Mouse (Mus musculus) MEL (cell line): Measurements from ENCODE around the gene Slc22a23.

ENCODE experiments used
- BHLHE40 ChIP-seq: IDR thresholded peaks from 2 replicates; pipeline ENCODE4 v1.6.1; 2012; ENCODE audit warnings: low read depth, mild to moderate bottlenecking, inconsistent platforms, low read length, improper control_type of control experiment, borderline replicate concordance
- CHD1 ChIP-seq: IDR thresholded peaks from 2 replicates; pipeline ENCODE4 v1.6.1; 2012; ENCODE audit warnings: low read depth, mild to moderate bottlenecking, inconsistent platforms, low read length, improper control_type of control experiment
- CHD2 ChIP-seq: IDR thresholded peaks from 2 replicates; pipeline ENCODE4 v1.6.1; 2011; ENCODE audit warnings: low read length, improper control_type of control experiment
- CTCF ChIP-seq, 3 experiments: IDR thresholded peaks in 2 of 3; conservative IDR thresholded peaks in 1 of 3; 2 replicates each; pipeline ENCODE4 v1.5.1; 2011 to 2012; ENCODE audit warnings: low read length in 3 of 3, low read depth in 2 of 3, mild to moderate bottlenecking in 2 of 3, improper control_type of control experiment in 1 of 3, inconsistent platforms in 1 of 3, mixed read lengths in 1 of 3, moderate library complexity in 1 of 3; ENCODE audit not compliant: control insufficient read depth in 1 of 3, insufficient read depth in 1 of 3, poor library complexity in 1 of 3, severe bottlenecking in 1 of 3
- GABPA ChIP-seq: IDR thresholded peaks from 2 replicates; pipeline ENCODE4 v1.6.1; 2012; ENCODE audit warnings: low read depth, mild to moderate bottlenecking, inconsistent platforms, low read length, improper control_type of control experiment, moderate library complexity
- KAT2A ChIP-seq: conservative IDR thresholded peaks from 2 replicates; pipeline ENCODE4 v1.6.1; 2012; ENCODE audit warnings: low read depth, low read length, improper control_type of control experiment, inconsistent platforms
- MAX ChIP-seq: IDR thresholded peaks from 2 replicates; pipeline ENCODE4 v1.6.1; 2011; ENCODE audit warnings: low read length, improper control_type of control experiment
- MAZ ChIP-seq: IDR thresholded peaks from 2 replicates; pipeline ENCODE4 v1.6.1; 2012; ENCODE audit warnings: low read depth, mild to moderate bottlenecking, inconsistent platforms, low read length, improper control_type of control experiment
- POLR2A ChIP-seq, 2 experiments: IDR thresholded peaks; 2 replicates each; pipeline ENCODE4 v1.6.1; 2011 to 2012; ENCODE audit warnings: low read length in 2 of 2, mild to moderate bottlenecking in 2 of 2, control low read depth in 1 of 2, improper control_type of control experiment in 1 of 2, low read depth in 1 of 2, moderate library complexity in 1 of 2; ENCODE audit not compliant: control insufficient read depth in 1 of 2, insufficient read depth in 1 of 2, poor library complexity in 1 of 2
- POLR2AphosphoS2 ChIP-seq: IDR thresholded peaks from 2 replicates; pipeline ENCODE4 v1.6.1; 2011; ENCODE audit warnings: low read length, improper control_type of control experiment
- USF1 ChIP-seq: IDR thresholded peaks from 2 replicates; pipeline ENCODE4 v1.6.1; 2014; ENCODE audit warnings: low read depth, mild to moderate bottlenecking, inconsistent platforms, low read length, improper control_type of control experiment, moderate library complexity
- ZC3H11A ChIP-seq: IDR thresholded peaks from 2 replicates; pipeline ENCODE4 v1.6.1; 2012; ENCODE audit warnings: low read depth, mild to moderate bottlenecking, inconsistent platforms, low read length, improper control_type of control experiment
- ZNF384 ChIP-seq: IDR thresholded peaks from 2 replicates; pipeline ENCODE4 v1.6.1; 2012; ENCODE audit warnings: low read depth, mild to moderate bottlenecking, inconsistent platforms, low read length, improper control_type of control experiment

- TF ChIP-seq ZC3H11A (no peak), CTCF (IDR thresholded peaks at IDR 0.05 in 2 of 3, conservative IDR thresholded peaks at IDR 0.05 in 1 of 3; ENCODE audit: control insufficient read depth in 1 of 3, insufficient read depth in 1 of 3, low read depth in 2 of 3, low read length in 3 of 3, poor library complexity in 1 of 3, severe bottlenecking in 1 of 3) (no peak), POLR2A (IDR thresholded peaks at IDR 0.05; ENCODE audit: control insufficient read depth in 1 of 2, insufficient read depth in 1 of 2, low read depth in 1 of 2, low read length in 2 of 2, poor library complexity in 1 of 2) (no peak), CHD2 (no peak), KAT2A (no peak), ZNF384 (no peak), POLR2AphosphoS2 (no peak), BHLHE40 (no peak), USF1 (no peak), MAZ (no peak), CHD1 (no peak), GABPA (no peak), MAX (no peak)
These were observed 193.6 kb downstream of the Slc22a23 start for GRCm38 (mm10) chr13:34151425-34151824.
